ENCODE assay signal across 15 mouse cellular contexts in the genomic region with DNA sequence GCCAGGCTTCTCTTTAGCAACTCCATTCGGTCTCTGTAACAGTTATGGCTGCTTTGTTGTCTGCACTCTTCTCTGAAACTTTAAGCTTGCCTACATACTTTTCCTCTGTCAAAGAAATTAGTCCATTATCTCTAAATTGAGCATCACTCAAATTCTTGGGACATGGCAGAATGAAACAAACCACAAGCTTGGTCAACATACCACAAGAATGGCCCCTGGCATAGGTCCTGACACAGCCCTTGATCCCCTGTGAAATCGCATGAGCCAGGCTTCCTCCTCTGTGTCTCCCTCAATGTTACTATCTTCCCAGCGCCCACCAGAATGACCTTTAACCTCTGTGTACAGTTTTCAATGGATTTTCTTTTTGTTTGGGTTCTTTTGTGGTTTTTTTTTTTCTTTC.
"Had no signal": no experiment of that assay in that cellular context is flagged by ENCODE, and none has a peak within 500 bp of the region (broad histone marks: within the 10 kb centered on the region; RNA-seq: fewer than 3 reads in every experiment).

No protein-coding gene starts in this region.

- H3K27me3 ChIP-seq: lung, embryonic 15.5 days; megakaryocyte, embryonic 14.5 days; midbrain, embryonic 13.5 days; midbrain, embryonic 15.5 days; neural tube, embryonic 13.5 days; neural tube, embryonic 15.5 days; stomach, embryonic 15.5 days had no signal

- DNase-seq: lung, adult 2 months; lung, postnatal 14 days; lung, postnatal 36 days; right cerebral cortex, postnatal 14 days; thymus, adult 2 months; thymus, postnatal 25 days; thymus, postnatal 4 days had no signal

- ATAC-seq: lung, postnatal 0 days; midbrain, embryonic 13.5 days; midbrain, embryonic 15.5 days had no signal
